Mouse (Mus musculus) CD4-positive, CD25-positive, alpha-beta regulatory T cell, adult 4 months (primary cell): Measurements from ENCODE around the gene Card11. TPM values are rescaled to one million over a fixed set of nuclear protein-coding genes. Genes with fewer than 3 reads are reported as not detected.

Source experiments
- ATAC-seq: one replicate; pipeline ENCODE4 v1.8.0; 2017
- polyA plus RNA-seq, 2 experiments: library from polyadenylated mRNA; unstranded; fragments of 100-300 nt; shearing (Covaris generic); gene quantifications; one replicate each; pipeline ENCODE4 v1.2.1; 2017

The Card11 gene
- polyA plus RNA-seq, result 10 to 100 TPM; 43.6 to 81.1 TPM

DNA sequence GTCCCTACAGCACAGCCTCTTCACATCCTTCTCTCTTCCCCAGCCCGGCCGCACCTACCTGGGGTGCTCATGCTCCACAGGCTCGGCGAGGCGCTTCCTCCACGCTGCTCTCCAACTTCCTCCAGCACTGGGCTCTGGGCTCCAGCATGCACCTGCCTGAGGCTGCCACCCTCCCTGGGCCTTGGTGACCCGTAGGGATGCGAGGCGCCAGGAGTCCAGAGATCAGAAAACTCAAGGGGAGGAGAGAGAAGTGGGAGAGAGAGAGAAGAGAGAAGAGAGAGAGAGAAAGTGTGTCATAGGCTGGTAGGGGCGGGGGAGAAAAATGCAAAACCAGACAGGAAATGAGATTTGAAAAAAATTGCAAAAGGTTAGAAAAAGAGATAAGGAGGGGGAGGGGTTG, at the start of gene Card11:
Gene Card11, minus strand, starts transcription at position 234 of the 400 bp plus-strand sequence.
- peak; percentile 75 for ATAC-seq

DNA sequence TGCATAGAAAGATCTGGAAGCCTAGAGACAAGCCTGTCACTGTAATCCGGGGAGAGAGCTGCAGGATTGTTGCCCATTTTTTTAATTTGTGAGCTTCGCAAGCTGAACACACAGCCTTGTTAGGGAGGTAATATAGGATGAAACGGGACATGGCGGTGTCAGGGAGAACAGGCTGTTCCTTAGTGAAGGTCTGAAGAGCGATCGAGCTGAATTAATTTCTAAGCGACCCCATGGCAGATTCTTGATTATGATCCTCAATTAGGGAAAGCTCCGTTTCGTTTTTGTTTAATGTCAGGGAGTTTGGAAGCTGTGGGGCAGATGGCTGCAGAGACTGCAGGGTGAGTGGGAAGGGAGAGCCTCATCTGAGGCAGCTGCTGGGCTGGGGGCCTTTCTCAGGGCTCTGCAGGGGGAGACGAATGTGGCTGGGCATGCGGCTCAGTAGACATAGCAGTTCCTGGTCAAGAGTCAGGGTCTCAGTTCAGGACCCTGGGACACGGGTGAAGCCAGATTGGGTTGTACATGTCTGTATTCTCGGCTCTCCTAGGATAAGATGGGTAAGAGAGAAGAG, 47.4 kb upstream of the Card11 start:
- no peak for ATAC-seq

DNA sequence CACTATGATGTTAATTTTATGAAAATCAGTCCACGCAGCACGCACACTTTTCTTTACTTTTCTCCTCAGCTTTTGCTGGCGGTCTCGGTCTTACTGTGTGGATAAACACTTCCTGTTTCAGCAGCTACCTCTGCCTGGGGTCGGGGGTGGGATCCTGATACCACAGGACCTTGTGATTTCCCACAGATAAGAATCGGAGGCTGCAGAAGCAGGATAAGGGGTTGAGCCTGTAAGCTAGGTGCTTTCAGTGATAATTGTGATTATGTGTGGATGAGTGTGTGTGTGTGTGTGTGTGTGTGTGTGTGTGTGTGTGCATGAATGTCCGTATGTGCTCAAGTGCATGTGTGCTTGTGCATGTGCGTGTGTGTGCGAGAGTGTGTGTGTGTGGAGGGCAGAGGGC, 44.6 kb upstream of the Card11 start:
- ATAC-seq, result no peak

DNA sequence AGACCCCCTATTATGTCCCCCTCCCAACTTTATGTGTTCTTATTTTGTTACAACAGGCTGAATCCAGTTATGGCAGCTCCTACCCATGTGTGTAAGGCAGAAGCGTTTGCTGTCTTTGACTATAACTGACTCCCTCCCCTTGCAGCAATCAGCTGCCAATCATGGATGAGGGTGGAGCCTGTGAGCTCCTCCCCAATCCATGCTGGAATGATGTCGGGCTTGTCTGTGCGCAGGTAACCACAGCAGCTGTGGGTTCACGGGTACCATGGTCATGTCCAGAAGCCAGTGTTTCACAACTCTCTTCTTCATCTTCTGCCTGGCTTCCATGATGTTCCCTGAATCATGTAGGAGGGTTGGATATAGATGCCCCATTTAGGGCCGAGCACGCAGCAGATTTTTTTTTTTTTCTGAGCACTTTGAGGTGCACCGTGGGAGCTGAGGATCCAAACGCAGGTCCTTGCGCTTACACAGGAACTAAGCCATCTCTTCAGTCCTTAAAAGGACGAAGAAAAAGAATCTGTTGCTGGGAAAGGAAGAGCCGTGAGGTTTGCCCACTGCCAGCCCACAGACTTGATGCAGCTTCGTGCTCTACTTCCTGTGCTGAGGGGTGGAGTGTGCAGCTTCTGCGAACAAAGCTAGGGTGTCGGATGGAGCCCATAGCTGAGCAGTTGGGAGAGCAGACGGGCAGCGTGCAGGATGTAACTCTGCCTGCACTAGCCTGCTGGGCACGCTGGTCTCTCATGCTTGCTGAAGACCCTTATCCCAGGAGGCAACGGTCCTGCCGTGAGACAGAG, 43.5 kb upstream of the Card11 start:
- peak; percentile 99 for ATAC-seq

DNA sequence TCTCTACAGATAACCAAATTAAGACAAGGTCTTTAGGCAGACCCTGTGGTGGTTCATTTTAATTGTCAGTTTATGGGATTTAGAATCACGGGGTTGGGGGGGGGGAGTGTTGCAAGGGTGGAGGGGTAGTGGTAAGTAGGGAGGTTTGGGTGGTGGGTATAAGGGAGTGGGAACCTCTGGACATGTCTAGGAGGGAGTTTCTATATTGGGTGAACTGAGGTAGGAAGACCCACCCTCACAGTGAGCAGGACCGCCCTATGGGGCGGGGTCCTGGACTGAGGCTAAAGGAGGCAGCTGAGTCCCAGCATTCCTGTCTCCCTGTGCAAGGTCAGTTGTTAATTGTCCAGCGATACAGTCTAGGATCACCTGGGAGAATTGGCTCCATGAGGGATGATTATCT, 42.0 kb upstream of the Card11 start:
- no peak for ATAC-seq

DNA sequence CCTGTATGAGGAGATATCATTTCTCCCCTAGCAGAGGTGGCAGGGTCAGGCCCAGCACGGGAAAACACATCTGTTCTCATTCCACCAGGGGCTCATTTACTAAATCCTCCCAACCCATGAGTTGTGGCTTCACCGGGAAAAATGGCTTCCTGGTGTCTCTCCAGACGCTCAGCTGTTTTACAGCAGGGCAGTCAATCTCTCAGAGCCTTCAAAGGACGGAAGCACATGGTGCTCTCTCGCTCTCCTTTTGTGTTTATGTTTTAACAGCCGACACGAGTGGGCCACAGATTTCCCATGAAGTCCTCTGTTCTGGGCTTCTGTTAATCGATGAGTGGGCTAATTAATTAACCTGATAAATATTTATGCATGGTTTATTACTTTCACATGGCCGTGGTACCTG, 40.5 kb upstream of the Card11 start:
- ATAC-seq, result no peak

DNA sequence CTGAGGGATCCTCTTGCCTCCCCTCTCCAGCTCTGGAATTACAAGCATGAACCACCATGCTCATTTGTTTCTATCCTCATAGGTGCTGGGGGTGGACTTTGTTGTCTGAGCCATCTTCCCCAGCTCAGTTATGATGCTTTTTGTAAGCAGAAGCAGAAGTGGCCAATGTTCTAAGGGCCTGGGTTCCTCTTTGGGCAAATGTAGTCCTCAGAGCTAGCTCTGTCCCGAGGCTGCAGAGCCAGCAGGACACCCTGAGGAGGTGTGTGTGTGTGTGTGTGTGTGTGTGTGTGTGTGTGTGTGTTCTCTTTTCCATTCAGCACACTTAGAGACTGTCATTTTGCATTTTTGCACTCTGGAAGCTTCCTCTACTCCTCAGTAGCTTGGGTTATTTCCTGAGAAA, 38.0 kb upstream of the Card11 start:
- ATAC-seq, result no peak

DNA sequence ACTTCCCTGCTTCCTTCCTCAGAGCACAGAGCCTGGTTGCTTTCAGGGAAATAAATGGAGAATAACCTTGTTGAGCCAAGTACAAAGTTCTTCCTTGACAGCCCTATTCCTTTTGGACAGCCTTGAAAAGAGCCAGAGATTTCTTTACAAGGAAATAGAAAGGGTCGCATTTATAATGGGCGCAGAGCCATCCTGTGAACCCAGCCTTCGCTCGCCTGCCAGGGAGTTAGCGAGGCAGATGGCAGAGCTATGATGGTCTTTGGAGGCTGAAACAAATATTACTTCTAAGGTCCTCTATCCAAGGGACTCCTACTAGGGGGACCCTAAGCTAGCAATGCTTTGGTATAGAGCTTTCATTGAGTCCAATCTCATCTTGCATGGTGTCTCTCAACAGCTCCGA, 35.0 kb upstream of the Card11 start:
- ATAC-seq, result no peak

DNA sequence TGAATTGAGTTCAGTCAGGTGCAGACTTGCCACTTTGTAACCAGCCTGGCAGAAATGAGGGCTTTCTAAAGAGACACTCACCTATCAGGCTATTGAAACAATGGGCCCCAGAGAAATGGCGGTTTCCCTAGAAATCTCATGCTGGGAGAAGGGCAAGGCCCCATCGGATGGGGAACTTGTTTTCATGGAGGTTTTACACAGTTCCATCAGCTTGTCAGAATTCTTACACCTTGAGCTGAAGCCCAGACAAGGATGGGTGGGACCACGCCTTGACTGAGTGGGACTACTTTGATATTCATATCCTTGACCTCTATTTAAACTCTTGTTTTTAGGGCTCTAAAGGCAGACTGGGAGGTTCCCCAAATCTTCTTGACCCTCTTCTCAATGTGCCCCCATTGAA, 33.9 kb upstream of the Card11 start:
- no peak for ATAC-seq

DNA sequence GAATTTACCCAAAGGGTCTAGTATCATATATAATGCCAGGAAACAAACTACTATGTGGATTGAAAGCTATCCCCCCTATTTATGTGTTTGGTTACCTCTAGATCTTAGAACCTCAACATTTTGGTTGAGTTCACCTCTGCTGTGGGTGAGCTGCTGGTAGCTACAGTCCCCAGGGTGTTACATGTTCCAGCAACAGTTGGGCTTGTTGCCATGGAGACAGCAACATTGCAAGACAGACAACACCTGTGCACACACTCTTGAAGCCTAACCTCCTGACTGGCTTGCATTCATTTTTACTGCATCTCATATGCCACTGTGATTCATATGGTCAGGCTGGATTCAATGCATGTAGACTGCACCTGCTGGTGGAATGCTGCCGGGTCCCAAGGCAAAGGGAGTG, 32.6 kb upstream of the Card11 start:
- ATAC-seq, result no peak

DNA sequence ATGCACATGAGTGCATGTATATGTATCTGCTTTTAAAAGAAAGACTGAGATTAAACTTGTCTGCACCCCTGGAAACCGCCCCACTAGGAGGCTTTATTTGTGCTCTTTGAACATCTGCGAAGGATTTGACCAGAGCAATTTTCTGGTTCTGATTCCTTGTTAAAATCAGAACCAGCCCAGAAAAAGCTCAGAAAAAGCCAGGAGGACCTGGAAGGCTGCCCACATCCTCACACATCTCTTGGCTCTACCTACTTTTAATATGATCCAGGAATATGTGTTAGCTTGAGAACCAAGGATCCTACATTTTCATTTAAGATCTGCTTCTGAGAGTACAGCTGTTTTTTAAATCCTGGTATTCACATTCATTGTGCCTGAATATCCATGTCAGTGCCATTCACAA, 29.0 kb upstream of the Card11 start:
- ATAC-seq, result no peak

DNA sequence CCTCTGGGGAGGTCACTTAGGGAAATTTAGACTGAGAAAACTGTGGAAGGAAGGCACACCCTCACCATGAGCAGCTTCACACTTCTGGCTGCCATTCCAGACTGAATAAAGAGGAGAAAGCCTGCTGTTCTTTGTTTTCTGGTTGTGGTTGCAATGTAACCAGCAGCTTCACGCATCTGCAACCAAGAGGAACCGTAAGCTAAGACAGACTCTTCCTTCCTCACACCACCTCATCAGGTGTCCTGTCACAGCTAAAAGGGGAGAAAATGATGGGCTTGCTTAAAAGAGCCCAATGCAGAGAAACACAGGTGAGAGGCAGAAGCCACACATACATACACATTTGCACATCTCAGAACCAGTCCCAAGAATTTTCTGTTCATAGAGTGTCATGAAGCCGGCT, 25.3 kb upstream of the Card11 start:
- no peak for ATAC-seq

DNA sequence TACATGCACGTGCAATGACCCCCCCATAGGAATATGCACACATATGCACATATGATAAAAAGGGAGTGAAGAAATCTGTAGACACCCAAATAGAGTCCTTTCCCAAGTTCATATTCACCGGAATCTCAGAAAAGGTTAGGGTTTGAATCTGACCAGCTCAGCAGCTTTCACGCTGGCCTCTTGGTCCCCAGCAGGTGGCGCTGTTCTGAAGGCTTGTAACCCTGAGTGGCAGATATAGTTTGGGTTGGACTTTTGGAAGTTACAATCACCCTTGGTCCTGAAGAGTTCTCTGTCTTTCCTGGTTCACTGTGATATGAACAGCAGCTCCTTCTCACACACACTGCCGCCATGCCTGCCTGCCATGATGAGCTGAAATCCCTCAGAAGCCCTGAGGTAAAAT, 24.1 kb upstream of the Card11 start:
- ATAC-seq, result no peak

DNA sequence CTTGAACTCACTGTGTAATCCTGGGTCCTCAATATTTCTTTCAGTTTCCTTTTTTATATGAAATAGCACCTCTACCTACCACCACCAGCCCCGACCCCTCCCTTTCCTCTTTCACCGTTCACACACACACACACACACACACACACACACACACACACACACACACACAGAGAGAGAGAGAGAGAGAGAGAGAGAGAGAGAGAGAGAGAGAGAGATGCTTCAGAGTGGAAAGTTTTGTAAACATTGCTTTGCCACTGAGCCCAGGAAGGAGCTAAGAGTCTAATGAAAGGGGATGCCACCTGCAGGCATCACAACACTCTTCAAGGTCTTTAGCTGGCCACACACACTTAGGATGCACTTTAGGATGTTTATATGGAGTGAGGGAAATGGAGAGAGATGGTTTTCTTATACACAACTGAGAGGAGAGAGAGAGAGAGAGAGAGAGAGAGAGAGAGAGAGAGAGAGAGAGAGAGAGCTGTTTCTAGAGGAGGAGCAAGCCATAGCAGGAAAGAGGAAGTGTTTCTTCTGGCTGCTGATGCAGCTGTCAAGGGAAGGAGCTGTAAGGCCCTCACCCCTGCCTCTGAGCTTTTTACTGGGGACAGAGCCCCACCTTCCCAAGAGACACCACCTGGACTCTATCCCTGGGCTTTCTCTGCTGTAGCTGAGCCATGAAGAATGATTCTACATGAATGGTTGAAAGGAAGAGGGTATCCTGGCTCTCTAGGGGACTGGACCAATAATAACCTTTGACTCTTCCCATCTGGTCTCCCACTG, 17.7 kb upstream of the Card11 start:
- ATAC-seq, result peak; percentile 86

DNA sequence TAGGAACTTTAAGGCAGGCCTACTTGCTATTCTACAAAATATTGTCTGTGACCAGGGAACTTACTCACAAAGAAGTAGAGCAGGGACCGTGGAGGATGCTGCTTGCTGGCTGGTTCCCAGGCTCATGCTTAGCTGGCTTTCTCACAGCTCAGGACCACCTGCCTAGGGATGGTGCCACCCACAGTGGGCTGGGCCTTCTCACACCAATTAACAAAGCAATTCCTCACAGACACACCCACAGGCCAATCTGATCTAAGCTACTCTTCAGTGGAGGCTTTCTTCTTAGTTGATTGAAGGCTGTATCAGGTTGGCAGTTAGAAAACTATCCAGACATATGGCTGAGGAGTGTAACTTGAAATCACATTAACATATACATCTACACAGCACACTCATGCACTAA, 15.7 kb upstream of the Card11 start:
- no peak for ATAC-seq

DNA sequence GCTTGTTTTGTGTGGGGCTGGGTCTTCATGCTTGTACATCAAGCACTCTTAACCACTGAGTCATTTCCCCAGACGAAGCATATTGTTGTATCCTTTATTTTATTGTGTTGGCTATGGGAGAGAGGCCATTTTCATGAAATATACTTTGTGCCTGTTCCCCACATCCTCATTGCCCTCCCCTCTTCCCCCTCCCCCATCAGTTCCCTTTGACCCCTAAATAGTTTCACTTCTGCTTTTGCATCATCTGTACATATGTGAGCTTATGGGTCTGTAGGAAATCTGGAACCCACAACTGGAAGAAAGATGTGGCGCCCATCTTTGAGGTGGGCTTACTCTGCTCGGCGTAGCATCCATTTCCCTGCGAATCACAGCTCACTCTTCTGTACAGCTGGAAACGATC, 13.8 kb upstream of the Card11 start:
- ATAC-seq, result no peak

DNA sequence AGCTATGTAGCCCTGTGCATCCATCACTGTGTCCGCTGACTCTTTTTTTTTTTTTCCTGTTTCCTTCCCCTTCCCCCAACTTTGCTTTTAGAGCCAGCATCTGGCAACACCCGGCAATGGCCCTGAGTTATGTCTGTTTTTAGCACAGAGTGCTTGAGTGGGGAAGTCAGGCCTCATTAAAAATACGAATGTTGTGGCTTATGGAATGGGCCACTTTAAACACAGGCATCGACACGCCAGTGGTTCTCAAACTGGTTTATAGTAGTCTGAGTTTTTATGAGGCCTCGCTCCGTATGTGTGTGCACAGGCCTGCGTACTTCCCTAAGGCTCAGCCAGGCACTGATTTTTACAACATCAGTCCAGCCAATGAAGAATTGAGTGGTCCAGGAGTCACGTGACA, 13.1 kb upstream of the Card11 start:
- no peak for ATAC-seq

DNA sequence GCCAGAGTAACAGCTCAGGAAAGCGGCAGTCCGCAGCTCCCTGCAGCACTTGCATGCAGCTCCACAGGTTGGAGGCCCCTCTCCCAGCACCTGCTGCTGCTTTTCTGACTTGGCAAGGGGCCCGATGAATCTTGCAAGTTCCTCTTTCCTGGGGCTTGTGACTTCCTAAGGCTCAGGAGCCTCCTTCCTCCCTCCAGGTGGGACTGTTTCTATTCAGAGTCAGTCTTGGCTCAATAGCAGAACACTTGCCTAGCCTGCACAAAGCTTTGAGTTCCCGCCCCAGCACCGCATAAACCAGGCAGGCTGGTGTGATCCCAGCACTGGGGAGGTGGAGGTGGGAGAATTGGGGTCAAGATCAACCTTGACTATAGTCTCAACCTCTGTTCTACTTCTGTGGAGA, 5.1 kb upstream of the Card11 start:
- no peak for ATAC-seq

DNA sequence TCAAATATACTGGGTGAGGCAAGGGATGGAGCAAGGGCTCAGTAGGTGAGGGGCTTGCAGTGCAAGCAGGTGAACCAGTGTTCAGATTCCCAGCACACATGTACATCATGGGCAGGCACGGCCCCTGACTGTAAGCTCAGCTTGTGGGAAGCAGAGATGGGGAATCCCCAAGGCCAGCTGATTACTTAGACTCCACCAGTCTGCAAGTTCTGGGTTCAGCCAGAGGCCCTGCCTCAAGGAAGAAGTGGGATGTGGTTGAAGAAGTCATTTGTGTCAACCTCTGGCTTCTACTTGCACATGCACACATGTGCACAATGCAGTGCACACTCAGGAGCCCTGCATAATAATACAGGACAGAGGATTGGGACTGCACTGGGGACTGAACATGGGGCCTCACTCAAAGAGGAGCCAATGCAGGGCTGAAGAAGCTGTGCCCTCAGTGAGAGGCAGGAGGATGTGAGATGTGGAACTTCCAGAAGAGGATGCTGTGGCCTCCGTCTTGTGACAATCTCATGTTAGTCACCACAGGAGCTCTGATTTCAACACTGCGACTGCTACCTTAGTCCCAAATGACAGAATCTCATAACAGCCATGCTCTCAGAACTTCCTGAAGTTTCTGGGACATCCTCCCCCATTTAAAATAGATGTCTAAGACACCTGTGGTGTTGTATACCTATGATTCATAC, 3.8 kb upstream of the Card11 start:
- ATAC-seq, result peak; percentile 12

DNA sequence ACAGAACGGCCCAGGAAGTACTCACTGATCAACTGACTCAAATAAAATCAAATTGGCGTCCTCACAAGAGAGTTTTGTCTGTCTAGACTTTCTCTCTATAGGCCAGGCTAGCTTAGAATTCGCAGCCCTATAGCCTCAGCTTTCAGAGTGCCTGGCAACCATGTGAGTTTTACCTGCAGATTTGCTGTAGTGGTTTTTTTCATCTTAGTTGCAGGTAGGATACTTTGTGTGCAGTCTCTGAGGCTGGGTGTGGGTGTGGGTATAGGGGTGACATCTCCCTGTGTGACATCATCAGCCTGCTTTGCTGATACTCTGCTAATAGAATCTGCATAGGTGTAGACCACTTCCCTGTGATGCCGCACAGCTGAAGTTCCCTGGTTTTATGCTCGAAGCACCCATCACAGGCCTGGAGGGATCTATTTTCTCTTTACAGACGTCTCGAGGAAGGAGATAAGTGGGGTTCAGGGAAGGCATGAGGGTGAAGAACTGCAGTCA, 1.2 kb downstream of the Card11 start:
- peak; percentile 67 for ATAC-seq

DNA sequence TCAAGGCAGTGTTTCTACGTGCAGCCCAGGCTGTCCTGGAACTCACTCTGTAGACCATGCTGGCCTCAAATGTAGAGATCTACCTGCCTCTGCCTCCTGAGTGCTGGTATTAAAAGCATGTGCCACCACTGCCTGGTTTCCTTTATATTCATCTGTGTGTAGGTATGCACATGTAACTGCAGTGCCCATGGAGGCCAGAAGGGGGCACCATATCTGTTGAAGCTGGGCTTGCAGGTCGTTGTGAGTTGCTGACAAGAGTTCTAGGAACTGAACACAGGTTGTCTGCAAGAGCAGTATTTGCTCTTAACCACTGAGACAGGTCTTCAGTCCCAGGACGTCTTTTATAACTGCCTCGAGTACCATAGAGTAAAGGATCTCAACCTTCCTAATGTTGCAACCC, 2.6 kb downstream of the Card11 start:
- no peak for ATAC-seq

DNA sequence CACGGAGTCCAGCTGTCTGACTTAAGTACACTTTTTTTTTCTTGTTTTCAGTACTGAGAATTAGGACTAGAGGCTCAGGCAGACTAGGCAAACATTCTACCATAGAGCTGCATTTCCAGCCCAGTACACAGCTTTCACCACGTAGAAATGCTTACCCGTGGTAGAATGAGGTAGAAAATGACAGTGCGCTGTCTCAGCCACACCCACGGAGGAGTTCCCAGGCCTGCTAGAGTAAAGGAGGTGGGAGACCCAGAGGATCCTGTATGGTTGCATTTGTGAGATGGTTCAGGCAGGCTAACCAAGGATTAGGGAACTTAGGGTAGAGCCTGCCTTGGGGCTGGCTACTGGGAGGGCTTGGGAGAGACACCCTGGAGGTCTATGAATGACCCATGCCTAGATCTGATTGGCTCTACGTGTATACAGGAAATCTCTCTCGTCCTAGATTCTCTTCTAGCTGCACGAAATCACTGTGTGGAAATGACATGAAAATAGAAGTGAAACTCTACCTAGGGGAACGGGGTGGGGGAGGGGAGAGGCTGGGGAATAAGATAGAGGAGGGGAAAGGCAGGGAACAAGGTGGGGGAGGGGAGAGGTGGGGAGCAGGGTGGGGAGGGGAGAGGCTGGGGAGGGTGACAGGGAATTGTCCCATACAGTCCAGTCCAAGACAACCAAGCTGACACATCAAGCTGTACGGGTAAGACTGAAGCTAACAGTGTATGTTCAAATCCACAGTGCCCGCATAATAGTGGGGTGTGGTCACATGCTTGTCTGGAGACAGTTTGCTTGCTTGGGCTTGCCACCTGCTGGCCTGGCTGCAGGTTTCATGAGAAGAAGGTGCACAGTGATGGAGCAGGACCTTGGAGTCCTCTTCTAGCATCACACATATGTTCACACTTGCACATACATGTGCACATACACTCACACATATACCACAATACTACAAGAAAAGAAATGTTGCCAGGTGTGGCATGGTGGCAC, 8.0 kb downstream of the Card11 start:
- ATAC-seq, result peak; percentile 71
